Mouse (Mus musculus) kidney, postnatal 10 days (tissue): ENCODE results near the gene Cib1.

Experiments used
- DNase-seq: peaks from one replicate; pipeline ENCODE4 v3.0.0; 2021; ENCODE audit warnings: mixed read lengths

The Cib1 gene

GRCm38 (mm10) chr7:80231971-80232488, 583 bp downstream of the Cib1 start:
- peak; percentile 59 for DNase-seq

GRCm38 (mm10) chr7:80230196-80230595, 2.4 kb downstream of the Cib1 start:
- DNase-seq: peak; percentile 36

- no peak for DNase-seq
Measured at GRCm38 (mm10) chr7:80227065-80227464, 5.5 kb downstream of the Cib1 start.

GRCm38 (mm10) chr7:80221179-80221750, 11.3 kb downstream of the Cib1 start:
- DNase-seq: no peak

GRCm38 (mm10) chr7:80220237-80220797, 12.3 kb downstream of the Cib1 start:
- no peak for DNase-seq

- no peak for DNase-seq
Measured at GRCm38 (mm10) chr7:80218666-80219065, 13.9 kb downstream of the Cib1 start.

GRCm38 (mm10) chr7:80216566-80216965, 16.0 kb downstream of the Cib1 start:
- peak; percentile 51 for DNase-seq

- DNase-seq: peak; percentile 89
Measured at GRCm38 (mm10) chr7:80215398-80215797, 17.2 kb downstream of the Cib1 start.

- no peak for DNase-seq
Measured at GRCm38 (mm10) chr7:80214459-80214858, 18.2 kb downstream of the Cib1 start.

- no peak for DNase-seq
Measured at GRCm38 (mm10) chr7:80213604-80214003, 19.0 kb downstream of the Cib1 start.

GRCm38 (mm10) chr7:80210982-80211381, 21.6 kb downstream of the Cib1 start:
- DNase-seq: no peak

- DNase-seq: no peak
Measured at GRCm38 (mm10) chr7:80209669-80210068, 22.9 kb downstream of the Cib1 start.

- peak; percentile 66 for DNase-seq
Measured at GRCm38 (mm10) chr7:80208738-80209430, 23.7 kb downstream of the Cib1 start.

- DNase-seq: peak; percentile 52
Measured at GRCm38 (mm10) chr7:80208026-80208642, 24.5 kb downstream of the Cib1 start.

- DNase-seq: peak; percentile 59
Measured at GRCm38 (mm10) chr7:80207314-80207731, 25.3 kb downstream of the Cib1 start.

GRCm38 (mm10) chr7:80205705-80206589, 26.7 kb downstream of the Cib1 start:
- DNase-seq: no peak

- DNase-seq: no peak
Measured at GRCm38 (mm10) chr7:80204961-80205360, 27.7 kb downstream of the Cib1 start.

- DNase-seq: no peak
Measured at GRCm38 (mm10) chr7:80204362-80204761, 28.3 kb downstream of the Cib1 start.

GRCm38 (mm10) chr7:80203638-80204096, 28.9 kb downstream of the Cib1 start:
- DNase-seq: no peak

- no peak for DNase-seq
Measured at GRCm38 (mm10) chr7:80202961-80203360, 29.7 kb downstream of the Cib1 start.

- DNase-seq: no peak
Measured at GRCm38 (mm10) chr7:80201888-80202540, 30.6 kb downstream of the Cib1 start.
